Mouse (Mus musculus) lung, adult 2 months (tissue): ENCODE measurements around the gene Sh3bgrl.

ENCODE experiments used
- CTCF ChIP-seq: fragments of 200-500 bp; IDR thresholded peaks from 2 replicates; pipeline ENCODE4 v1.5.1; 2011; ENCODE audit warnings: mild to moderate bottlenecking, low read length, control low read depth; ENCODE audit not compliant: insufficient read depth
- POLR2A ChIP-seq: fragments of 200-500 bp; IDR thresholded peaks from 2 replicates; pipeline ENCODE4 v1.6.1; 2011; ENCODE audit warnings: low read depth, mild to moderate bottlenecking, control low read depth, low read length, borderline replicate concordance; ENCODE audit errors: extremely low read depth

DNA sequence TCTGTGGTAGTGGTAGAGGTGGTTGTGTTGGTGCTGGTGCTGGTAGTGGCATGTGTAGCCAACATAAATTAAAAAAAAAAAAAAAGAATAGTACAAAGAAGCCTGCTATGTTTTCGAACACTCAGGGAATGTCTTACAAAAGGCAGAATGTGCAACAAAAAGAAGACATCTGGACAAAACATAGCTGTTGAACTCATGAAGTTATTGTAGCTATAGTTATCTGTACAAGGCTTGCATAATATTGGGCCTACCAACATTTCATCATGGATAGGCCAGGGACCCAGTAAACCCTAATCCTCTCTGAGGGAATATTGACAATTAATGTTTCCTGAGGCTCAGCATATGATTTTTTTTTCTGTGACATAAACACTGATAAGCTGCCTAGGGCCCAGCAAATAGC, 37.3 kb downstream of the Sh3bgrl start:
- TF ChIP-seq CTCF = no peak
- TF ChIP-seq POLR2A = no peak
